Mouse (Mus musculus) neural tube, embryonic 11.5 days (tissue): ENCODE measurements around the gene Olfr459. TPM values are rescaled to one million over a fixed set of nuclear protein-coding genes. Genes with fewer than 3 reads are reported as not detected.

Experiments
- ATAC-seq: fragments of 200-750 bp; cut with Nextera tagmentation; 2 replicates; pipeline ENCODE4 v1.8.0; 2017; ENCODE audit warnings: moderate number of reproducible peaks, mild to moderate bottlenecking, moderate TSS enrichment, moderate library complexity; ENCODE audit not compliant: insufficient read depth, low FRiP score, low TSS enrichment
- DNase-seq: peaks from one replicate; pipeline ENCODE4 v3.0.0-alpha.2; 2015; ENCODE audit warnings: low spot score
- H3K27ac ChIP-seq: fragments of 300-500 bp; sonication (generic); 2 replicates; pipeline ENCODE4 v1.5.1; 2014; ENCODE audit warnings: low read depth, mild to moderate bottlenecking, low read length
- H3K27me3 ChIP-seq: fragments of 300-500 bp; sonication (generic); 2 replicates; pipeline ENCODE4 v1.6.1; 2014; ENCODE audit warnings: mild to moderate bottlenecking, low read length, mixed read lengths; ENCODE audit not compliant: control insufficient read depth, insufficient read depth
- H3K36me3 ChIP-seq: fragments of 300-500 bp; sonication (generic); 2 replicates; pipeline ENCODE4 v1.6.1; 2014; ENCODE audit warnings: mild to moderate bottlenecking, low read length, moderate library complexity, mixed read lengths; ENCODE audit not compliant: control insufficient read depth, insufficient read depth
- H3K4me1 ChIP-seq: fragments of 300-500 bp; sonication (generic); 2 replicates; pipeline ENCODE4 v1.6.1; 2014; ENCODE audit warnings: low read length, mixed read lengths; ENCODE audit not compliant: control insufficient read depth, insufficient read depth
- H3K4me2 ChIP-seq: fragments of 300-500 bp; sonication (generic); 2 replicates; pipeline ENCODE4 v1.6.1; 2014; ENCODE audit warnings: low read depth, mild to moderate bottlenecking, moderate library complexity
- H3K4me3 ChIP-seq: fragments of 300-500 bp; sonication (generic); 2 replicates; pipeline ENCODE4 v1.5.1; 2014; ENCODE audit warnings: low read depth, low read length
- H3K9ac ChIP-seq: fragments of 300-500 bp; sonication (generic); 2 replicates; pipeline ENCODE4 v1.6.1; 2014; ENCODE audit warnings: mild to moderate bottlenecking, low read length
- H3K9me3 ChIP-seq: fragments of 300-500 bp; sonication (generic); 2 replicates; pipeline ENCODE4 v1.6.1; 2016; ENCODE audit warnings: low read length; ENCODE audit not compliant: control insufficient read depth
- WGBS: fragments of 180-500 bp; shearing (Covaris S2); extraction: QIAGEN DNeasy Blood & Tissue Kit; methylation state at CpG from one replicate; pipeline ENCODE4 v1.1.7; 2014; 5-methylcytosine and 5-hydroxymethylcytosine counted together
- polyA plus RNA-seq: library from polyadenylated mRNA; unstranded; fragments of >200 nt; fragmentation: Nextera tagmentation; extraction: Ambion mirVana; gene quantifications from 2 replicates; pipeline ENCODE4 v1.2.1, GENCODE M21; 2014

Olfr459 gene
- polyA plus RNA-seq: not detected in 2 replicates

DNA sequence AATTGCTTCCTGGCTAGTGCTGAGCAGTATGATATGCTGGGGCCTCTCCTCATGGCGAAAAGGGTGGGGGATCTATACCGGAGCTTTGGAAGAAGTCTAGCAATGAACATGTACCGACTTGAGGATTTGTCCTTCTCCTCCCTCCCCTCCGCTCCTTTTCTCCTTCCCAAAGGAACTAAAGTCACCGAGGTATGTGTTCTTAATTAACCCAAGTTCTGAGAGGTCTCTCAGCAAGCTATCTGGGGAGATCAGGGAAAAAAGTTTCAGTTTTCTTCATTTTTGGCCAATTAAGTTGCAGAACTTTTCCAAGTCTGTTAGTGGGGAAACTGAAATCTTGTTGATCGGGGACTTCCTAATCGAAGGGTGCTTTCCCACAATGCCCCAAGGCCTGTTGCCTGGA, at the start of gene Olfr459:
Gene Olfr459, minus strand, starts transcription at position 101 of the 400 bp plus-strand sequence.
- no peak for ATAC-seq
- H3K27ac ChIP-seq: no peak within 1 kb of the TSS
- H3K4me3 ChIP-seq: no peak within 1 kb of the TSS
- no peak for DNase-seq
- H3K27me3 ChIP-seq: no peaks in the 10 kb centered on the region
- no peaks in the 10 kb centered on the region for H3K4me1 ChIP-seq
- no peak within 1 kb of the TSS for H3K9ac ChIP-seq
- no peak within 1 kb of the TSS for H3K4me2 ChIP-seq
- no peaks in the 10 kb centered on the region for H3K9me3 ChIP-seq
- no peaks in the 10 kb centered on the region for H3K36me3 ChIP-seq
- WGBS: 86% methylated on average over 7 of the region's 7 CpGs

DNA sequence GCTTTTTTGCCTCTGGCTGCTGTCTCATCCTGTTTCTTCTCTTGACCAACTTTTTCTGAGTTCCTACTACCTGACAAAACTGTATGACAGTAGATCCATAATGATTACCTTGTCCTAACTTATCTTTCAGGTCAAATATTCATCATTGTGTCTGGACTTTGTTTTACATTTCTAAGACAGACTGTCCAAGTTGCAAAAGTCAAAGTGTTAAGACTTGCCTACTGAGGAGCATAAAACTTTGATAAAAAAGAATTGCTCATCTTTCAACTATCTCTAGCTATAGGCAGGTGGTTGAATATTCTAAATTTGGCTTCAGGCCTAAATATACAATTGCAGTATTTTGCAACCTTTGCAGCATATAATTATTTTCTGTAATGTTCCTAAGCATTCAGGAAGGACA, 49.1 kb upstream of the Olfr459 start:
- Histone ChIP-seq H3K9ac (no peak overlapping the region), H3K27ac (no peak overlapping the region), H3K27me3 (no peaks in the 10 kb centered on the region), H3K36me3 (no peaks in the 10 kb centered on the region), H3K4me1 (no peaks in the 10 kb centered on the region), H3K9me3 (no peaks in the 10 kb centered on the region), H3K4me2 (no peak overlapping the region), H3K4me3 (no peak overlapping the region)
- DNase-seq (no peak), ATAC-seq (no peak)

DNA sequence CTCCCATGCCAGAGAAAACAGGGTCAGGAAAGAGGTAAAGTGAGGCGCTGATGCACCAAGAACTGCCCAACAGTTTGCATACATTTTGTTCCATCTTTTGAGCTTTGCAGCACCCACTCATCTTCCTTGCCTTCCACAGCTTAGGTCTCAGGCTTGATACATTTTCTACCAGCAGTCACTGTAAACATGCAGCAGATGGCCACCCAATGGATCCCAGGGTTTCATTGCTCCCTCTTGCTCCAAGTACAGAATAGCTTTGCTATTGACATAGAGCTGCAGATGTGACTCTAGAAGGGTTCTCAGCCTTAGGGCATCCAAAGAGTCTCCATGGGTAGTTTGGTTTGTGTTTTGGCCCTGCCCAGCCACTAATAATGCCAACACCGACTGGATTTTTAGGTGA, 11.7 kb upstream of the Olfr459 start:
- no peak overlapping the region for H3K27ac ChIP-seq
- no peak overlapping the region for H3K4me3 ChIP-seq
- no peak overlapping the region for H3K4me2 ChIP-seq
- no peaks in the 10 kb centered on the region for H3K9me3 ChIP-seq
- H3K27me3 ChIP-seq: no peaks in the 10 kb centered on the region
- 86% methylated on average over 2 of the region's 2 CpGs for WGBS
- no peak for ATAC-seq
- H3K36me3 ChIP-seq: no peaks in the 10 kb centered on the region
- H3K4me1 ChIP-seq: no peaks in the 10 kb centered on the region
- no peak overlapping the region for H3K9ac ChIP-seq
- no peak for DNase-seq

DNA sequence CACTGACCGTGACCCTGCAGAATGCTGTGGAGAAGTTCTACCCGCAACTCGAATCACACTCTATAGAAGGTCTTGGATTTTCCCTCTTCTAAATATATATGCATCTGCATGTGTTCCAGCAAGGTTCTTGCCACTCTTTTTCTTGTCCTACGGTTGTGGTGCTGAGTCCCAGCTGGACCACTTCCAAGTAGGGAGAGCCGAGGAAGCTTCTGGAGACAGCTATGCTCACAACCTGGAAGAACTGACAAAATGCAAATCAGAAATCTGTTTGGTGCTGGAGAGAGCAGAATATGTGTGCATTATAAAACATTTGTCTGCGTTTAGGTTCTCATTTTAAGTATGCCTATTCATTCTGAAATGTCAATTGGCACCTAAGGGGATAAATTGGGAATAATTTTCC, 744 bp upstream of the Olfr459 start:
- WGBS: 83% methylated on average over 6 of the region's 6 CpGs
- Histone ChIP-seq H3K4me1 (no peaks in the 10 kb centered on the region), H3K4me3 (no peak overlapping the region), H3K4me2 (no peak overlapping the region), H3K27me3 (no peaks in the 10 kb centered on the region), H3K9ac (no peak overlapping the region), H3K36me3 (no peaks in the 10 kb centered on the region), H3K9me3 (no peaks in the 10 kb centered on the region), H3K27ac (no peak overlapping the region)
- no peak for ATAC-seq
- no peak for DNase-seq

DNA sequence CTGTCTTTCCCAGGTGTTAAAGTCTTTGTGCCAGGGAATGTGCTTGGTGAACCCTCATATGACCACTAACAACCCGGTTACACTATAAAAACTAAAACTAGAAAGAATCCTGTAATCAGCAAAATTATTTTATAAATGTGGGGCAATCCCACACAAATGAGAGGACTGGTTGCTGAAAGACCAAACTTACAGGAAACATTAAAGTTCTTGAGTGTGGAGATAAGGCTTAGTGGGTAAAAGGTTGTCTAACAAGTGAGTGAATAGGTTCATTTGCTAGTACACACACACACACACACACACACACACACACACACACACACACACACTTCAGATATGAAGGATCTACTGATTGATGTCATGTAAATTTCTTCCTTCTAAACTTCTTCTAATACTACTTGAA, 5.1 kb downstream of the Olfr459 start:
- no peak for ATAC-seq
- WGBS: 78% methylated on average over 1 of the region's 1 CpGs
- H3K4me1 ChIP-seq: no peaks in the 10 kb centered on the region
- no peaks in the 10 kb centered on the region for H3K9me3 ChIP-seq
- no peak overlapping the region for H3K9ac ChIP-seq
- no peak overlapping the region for H3K4me2 ChIP-seq
- no peak overlapping the region for H3K4me3 ChIP-seq
- no peak overlapping the region for H3K27ac ChIP-seq
- no peak for DNase-seq
- H3K36me3 ChIP-seq: no peaks in the 10 kb centered on the region
- H3K27me3 ChIP-seq: no peaks in the 10 kb centered on the region

DNA sequence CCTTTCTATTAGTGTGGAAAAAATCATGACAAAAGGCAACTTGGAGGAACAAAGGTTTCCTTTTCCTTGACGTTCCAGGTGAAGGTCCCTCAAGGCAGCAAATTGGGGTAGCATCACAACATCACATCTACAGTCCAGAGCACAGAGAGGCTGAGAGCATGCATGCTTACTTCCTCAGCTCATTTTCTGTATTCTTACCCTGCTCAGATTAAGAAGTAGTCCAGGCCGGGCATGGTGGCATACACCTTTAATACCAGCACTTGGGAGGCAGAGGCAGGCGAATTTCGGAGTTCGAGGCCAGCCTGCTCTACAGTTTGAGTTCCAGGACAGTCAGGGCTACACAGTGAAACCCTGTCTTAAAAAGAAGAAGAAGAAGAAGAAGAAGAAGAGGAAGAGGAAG, 10.7 kb downstream of the Olfr459 start:
- H3K4me3 ChIP-seq: no peak overlapping the region
- no peak overlapping the region for H3K27ac ChIP-seq
- no peaks in the 10 kb centered on the region for H3K27me3 ChIP-seq
- H3K4me1 ChIP-seq: no peaks in the 10 kb centered on the region
- no peaks in the 10 kb centered on the region for H3K36me3 ChIP-seq
- DNase-seq (no peak), ATAC-seq (no peak)
- H3K4me2 ChIP-seq: no peak overlapping the region
- H3K9ac ChIP-seq: no peak overlapping the region
- H3K9me3 ChIP-seq: no peaks in the 10 kb centered on the region
- WGBS: 84% methylated on average over 5 of the region's 5 CpGs

DNA sequence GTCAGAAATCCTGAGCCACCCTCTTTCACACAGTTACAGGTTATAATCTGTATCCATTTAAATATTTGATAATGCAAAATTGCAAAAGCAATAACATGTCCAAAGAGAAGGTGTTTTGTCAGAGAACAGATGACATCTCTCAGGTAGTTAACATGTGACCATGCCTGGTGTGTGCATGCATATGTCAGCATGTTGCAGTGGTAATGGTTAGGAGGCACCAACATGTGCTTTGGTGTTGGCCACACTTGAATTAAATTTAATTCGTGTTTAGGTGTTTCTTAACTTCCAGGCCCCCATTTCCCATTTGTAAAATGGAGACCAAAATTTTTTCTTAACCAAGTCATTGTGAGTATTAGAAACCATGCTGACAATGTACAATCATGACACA, 12.6 kb downstream of the Olfr459 start:
- Histone ChIP-seq H3K4me2 (no peak overlapping the region), H3K4me1 (no peaks in the 10 kb centered on the region), H3K4me3 (no peak overlapping the region), H3K27ac (no peak overlapping the region), H3K27me3 (no peaks in the 10 kb centered on the region), H3K9me3 (no peaks in the 10 kb centered on the region), H3K36me3 (no peaks in the 10 kb centered on the region), H3K9ac (no peak overlapping the region)
- ATAC-seq: no peak
- DNase-seq: no peak
- 91% methylated on average over 1 of the region's 1 CpGs for WGBS

DNA sequence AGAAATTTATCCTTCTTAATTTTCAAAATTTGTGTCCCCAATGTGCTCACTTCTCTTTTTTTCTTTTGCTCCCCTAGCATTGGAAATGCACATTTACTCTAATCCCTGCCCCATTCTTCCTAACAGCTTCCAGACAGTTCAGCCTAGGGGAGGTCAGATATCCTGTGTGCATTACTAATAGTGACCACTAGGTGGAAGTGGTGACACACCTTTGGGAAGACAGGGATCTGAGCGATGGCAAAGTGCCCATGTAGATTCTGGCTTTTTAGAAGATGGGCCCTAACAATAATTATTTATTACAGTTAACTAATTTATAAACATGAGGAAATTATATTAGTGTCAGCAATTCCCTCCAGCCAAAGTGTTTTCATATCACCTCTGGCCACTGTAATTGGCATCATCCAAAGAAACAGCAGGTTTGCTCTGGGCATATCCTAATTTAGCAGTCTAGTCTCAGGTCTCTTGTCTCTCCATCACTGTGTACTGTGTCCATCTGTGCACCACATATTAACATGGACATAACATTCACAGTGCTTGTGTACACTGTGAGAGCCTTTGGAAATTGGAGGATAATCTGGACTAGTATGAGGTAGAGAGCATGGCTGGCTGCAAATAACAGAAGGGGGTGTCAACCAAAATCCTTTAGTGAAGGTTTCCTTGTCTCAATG, 13.1 kb downstream of the Olfr459 start:
- Histone ChIP-seq H3K27me3 (no peaks in the 10 kb centered on the region), H3K4me2 (no peak overlapping the region), H3K4me3 (no peak overlapping the region), H3K27ac (no peak overlapping the region), H3K4me1 (no peaks in the 10 kb centered on the region), H3K36me3 (no peaks in the 10 kb centered on the region), H3K9me3 (no peaks in the 10 kb centered on the region), H3K9ac (no peak overlapping the region)
- ATAC-seq: peak; percentile 90
- WGBS: 9% methylated on average over 1 of the region's 1 CpGs
- DNase-seq: peak; percentile 37

DNA sequence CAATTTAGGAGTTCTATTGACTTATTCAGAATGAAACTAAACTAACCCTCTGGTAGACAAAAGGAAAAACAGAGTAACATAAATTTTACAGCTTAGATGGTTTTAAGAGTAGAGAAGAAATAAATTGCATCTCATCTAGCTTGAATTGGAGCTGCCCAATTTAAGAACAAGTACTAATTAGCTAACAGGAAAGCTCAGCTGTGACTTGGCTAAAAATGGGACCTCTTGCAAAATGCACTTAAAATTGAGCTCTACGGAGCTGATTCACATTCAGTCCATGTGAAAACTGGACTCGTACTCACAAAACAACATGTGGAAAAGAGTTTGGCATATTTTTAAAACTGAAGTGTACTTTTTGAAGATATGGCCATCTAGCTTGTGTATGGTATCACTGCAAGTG, 15.4 kb downstream of the Olfr459 start:
- H3K27ac ChIP-seq: no peak overlapping the region
- H3K4me2 ChIP-seq: no peak overlapping the region
- WGBS: 92% methylated on average over 2 of the region's 2 CpGs
- no peaks in the 10 kb centered on the region for H3K4me1 ChIP-seq
- DNase-seq: no peak
- no peak overlapping the region for H3K9ac ChIP-seq
- H3K9me3 ChIP-seq: no peaks in the 10 kb centered on the region
- no peaks in the 10 kb centered on the region for H3K27me3 ChIP-seq
- no peak overlapping the region for H3K4me3 ChIP-seq
- no peaks in the 10 kb centered on the region for H3K36me3 ChIP-seq
- ATAC-seq: no peak
